In the genomic region with DNA sequence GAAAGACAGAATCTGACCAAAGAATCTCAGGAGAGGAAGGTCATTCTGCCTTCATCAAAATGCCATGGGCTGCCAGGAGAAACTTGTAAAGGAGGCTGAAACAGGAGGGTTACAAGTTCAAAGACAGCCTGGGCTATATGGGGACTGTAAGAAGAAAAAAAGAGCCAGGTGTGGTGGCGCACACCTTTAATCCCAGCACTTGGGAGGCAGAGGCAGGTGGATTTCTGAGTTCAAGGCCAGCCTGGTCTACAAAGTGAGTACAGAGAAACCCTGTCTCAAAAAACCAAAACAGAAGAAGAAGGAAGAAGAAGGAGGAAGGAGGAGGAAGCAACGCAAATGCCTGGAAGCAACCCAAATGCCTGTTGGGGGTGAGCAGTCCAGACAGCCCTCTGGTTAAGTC, we compare ENCODE assay signal across 8 mouse cellular contexts. TPM values are rescaled to one million over a fixed set of nuclear protein-coding genes. Genes with fewer than 3 reads are reported as not detected.
DNase-seq lines count a peak whose midpoint lies in the region; ATAC-seq and TF ChIP-seq lines count a peak whose summit lies in the region.

A gene (plus strand): TSS at position 301 of the 400 bp plus-strand sequence.

- 62% methylated on average over 2 of the region's 2 CpGs for WGBS in heart, adult 2 months
- WGBS in intestine, postnatal 0 days, result 72% methylated on average over 2 of the region's 2 CpGs
- 90% methylated on average over 2 of the region's 2 CpGs for WGBS in midbrain, embryonic 11.5 days

- TF ChIP-seq EP300 in heart, adult 2 months (IDR thresholded peaks at IDR 0.05; ENCODE audit: insufficient read depth, low read depth, low read length), result no peak

- H3K27me3 ChIP-seq in heart, adult 2 months (ENCODE audit: control insufficient read depth, insufficient read depth, low read length), result no peaks in the 10 kb centered on the region
- no peaks in the 10 kb centered on the region for H3K27me3 ChIP-seq in intestine, postnatal 0 days (replicated peaks; ENCODE audit: control insufficient read depth, insufficient read depth, low read length)
- no peaks in the 10 kb centered on the region for H3K27me3 ChIP-seq in midbrain, embryonic 11.5 days (ENCODE audit: control insufficient read depth, insufficient read depth, low read length)

- intact Hi-C loops in heart, adult 2 months (cut with DNase I), result no loop called here
- intact Hi-C loops in gastrocnemius, postnatal 36 days (cut with DNase I), result no loop called here

- no peak for ATAC-seq in intestine, postnatal 0 days
- no peak for ATAC-seq in midbrain, embryonic 11.5 days (ENCODE audit: low FRiP score)

- H3K4me3 ChIP-seq in heart, adult 2 months, result peak within 1 kb of the TSS; percentile 66
- H3K4me3 ChIP-seq in intestine, postnatal 0 days (ENCODE audit: low read depth, low read length), result peak within 1 kb of the TSS; percentile 51
- peak within 1 kb of the TSS; percentile 46 for H3K4me3 ChIP-seq in midbrain, embryonic 11.5 days (ENCODE audit: low read depth, low read length)

- no peaks in the 10 kb centered on the region for H3K9me3 ChIP-seq in intestine, postnatal 0 days (ENCODE audit: control insufficient read depth)
- H3K9me3 ChIP-seq in midbrain, embryonic 11.5 days (ENCODE audit: control insufficient read depth, low read length), result no peaks in the 10 kb centered on the region

- TF ChIP-seq POLR2A in heart, adult 2 months (IDR thresholded peaks at IDR 0.05; ENCODE audit: insufficient read depth, low read depth, low read length), result no peak

- peak within 1 kb of the TSS; percentile 72 for H3K9ac ChIP-seq in heart, adult 2 months (ENCODE audit: low read depth, low read length)
- H3K9ac ChIP-seq in intestine, postnatal 0 days (ENCODE audit: low read depth, low read length), result peak within 1 kb of the TSS; percentile 62
- H3K9ac ChIP-seq in midbrain, embryonic 11.5 days (ENCODE audit: low read length), result peak within 1 kb of the TSS; percentile 66

- H3K27ac ChIP-seq in heart, adult 2 months, result peak within 1 kb of the TSS; percentile 78
- peak within 1 kb of the TSS; percentile 75 for H3K27ac ChIP-seq in intestine, postnatal 0 days (ENCODE audit: low read depth, low read length)
- H3K27ac ChIP-seq in midbrain, embryonic 11.5 days (ENCODE audit: low read depth, low read length), result no peak within 1 kb of the TSS

- H3K36me3 ChIP-seq in heart, adult 2 months (ENCODE audit: control insufficient read depth, insufficient read depth, low read length), result no peaks in the 10 kb centered on the region
- H3K36me3 ChIP-seq in intestine, postnatal 0 days (ENCODE audit: control insufficient read depth, insufficient read depth), result no peaks in the 10 kb centered on the region
- no peaks in the 10 kb centered on the region for H3K36me3 ChIP-seq in midbrain, embryonic 11.5 days (ENCODE audit: control insufficient read depth, insufficient read depth, low read length)

- no peak for DNase-seq in heart, adult 2 months
- DNase-seq in heart, adult 9 months (ENCODE audit: low spot score in 2 of 2), result no peak
- no peak for DNase-seq in adrenal gland, postnatal 25 days
- DNase-seq in gastrocnemius, postnatal 36 days, result no peak
- no peak for DNase-seq in midbrain, embryonic 11.5 days (ENCODE audit: low spot score, missing footprints)
- DNase-seq in retina, postnatal 1 day, result no peak
- DNase-seq in frontal cortex, postnatal 10 days (ENCODE audit: low spot score in 2 of 2), result no peak

- H3K4me1 ChIP-seq in heart, adult 2 months (ENCODE audit: control insufficient read depth, insufficient read depth, low read length), result no peaks in the 10 kb centered on the region
- no peaks in the 10 kb centered on the region for H3K4me1 ChIP-seq in intestine, postnatal 0 days (replicated peaks; ENCODE audit: control insufficient read depth, insufficient read depth, low read length)
- H3K4me1 ChIP-seq in midbrain, embryonic 11.5 days (ENCODE audit: control insufficient read depth, insufficient read depth, low read length), result peaks cover 4% of the 10 kb centered on the region

- H3K79me2 ChIP-seq in heart, adult 2 months (replicated peaks; ENCODE audit: control insufficient read depth, insufficient read depth, low read length), result no peaks in the 10 kb centered on the region

- no peak for TF ChIP-seq CTCF in heart, adult 2 months (IDR thresholded peaks at IDR 0.05)
- TF ChIP-seq CTCF in intestine, postnatal 0 days (IDR thresholded peaks at IDR 0.05; ENCODE audit: low read depth), result no peak

- peak within 1 kb of the TSS; percentile 75 for H3K4me2 ChIP-seq in intestine, postnatal 0 days (replicated peaks; ENCODE audit: low read depth)
- peak within 1 kb of the TSS; percentile 78 for H3K4me2 ChIP-seq in midbrain, embryonic 11.5 days

RNA-seq across cellular contexts. Expression of the gene that starts here (rescaled TPM):
- total RNA-seq in heart, adult 2 months (2021), result 10 to 100 TPM; 47.9 to 51.4 TPM
- 30.7 and 50.6 TPM in 2 replicates for polyA plus RNA-seq in heart, adult 2 months (2012; rRNA removed)
- total RNA-seq in adrenal gland, postnatal 25 days (2021), result 137 and 159 TPM in 2 replicates
- total RNA-seq in gastrocnemius, postnatal 36 days (2021), result 10 to 100 TPM; 12.2 to 13.2 TPM
- polyA plus RNA-seq in intestine, postnatal 0 days (2015; fragmentation: Nextera tagmentation; extraction: Ambion mirVana), result 305 and 311 TPM in 2 replicates
- polyA plus RNA-seq in midbrain, embryonic 11.5 days (2014; fragmentation: Nextera tagmentation; extraction: Ambion mirVana), result 6.0 and 6.7 TPM in 2 replicates
